Mouse (Mus musculus) hindbrain, embryonic 14.5 days (tissue): ENCODE measurements around the gene Tspan33. TPM values are rescaled to one million over a fixed set of nuclear protein-coding genes. Genes with fewer than 3 reads are reported as not detected.

Experiments used
- ATAC-seq: fragments of 200-750 bp; cut with Nextera tagmentation; 2 replicates; pipeline ENCODE4 v1.8.0; 2017; ENCODE audit warnings: moderate number of reproducible peaks, mild to moderate bottlenecking, moderate TSS enrichment, moderate library complexity; ENCODE audit not compliant: low FRiP score
- DNase-seq: peaks from one replicate; pipeline ENCODE4 v3.0.0-alpha.2; 2015; ENCODE audit warnings: low spot score
- H3K27ac ChIP-seq: fragments of 300-500 bp; sonication (generic); 2 replicates; pipeline ENCODE4 v1.5.1; 2014; ENCODE audit warnings: mild to moderate bottlenecking, moderate library complexity
- H3K27me3 ChIP-seq: fragments of 300-500 bp; sonication (generic); 2 replicates; pipeline ENCODE4 v1.6.1; 2014; ENCODE audit warnings: mild to moderate bottlenecking, low read length, mixed read lengths; ENCODE audit not compliant: control insufficient read depth, insufficient read depth
- H3K36me3 ChIP-seq: fragments of 300-500 bp; sonication (generic); replicated peaks from 2 replicates; pipeline ENCODE4 v1.6.1; 2014; ENCODE audit not compliant: control insufficient read depth, insufficient read depth
- H3K4me1 ChIP-seq: fragments of 300-500 bp; sonication (generic); replicated peaks from 2 replicates; pipeline ENCODE4 v1.6.1; 2014; ENCODE audit warnings: antibody characterized with exemption, low read length, mixed read lengths; ENCODE audit not compliant: control insufficient read depth, insufficient read depth
- H3K4me2 ChIP-seq: fragments of 300-500 bp; sonication (generic); replicated peaks from 2 replicates; pipeline ENCODE4 v1.6.1; 2014; ENCODE audit warnings: mild to moderate bottlenecking, moderate library complexity
- H3K4me3 ChIP-seq: fragments of 300-500 bp; sonication (generic); replicated peaks from 2 replicates; pipeline ENCODE4 v1.5.1; 2014; ENCODE audit warnings: mild to moderate bottlenecking, low read length
- H3K9ac ChIP-seq: fragments of 300-500 bp; sonication (generic); 2 replicates; pipeline ENCODE4 v1.6.1; 2014
- H3K9me3 ChIP-seq: fragments of 300-500 bp; sonication (generic); 2 replicates; pipeline ENCODE4 v1.6.1; 2016; ENCODE audit warnings: low read length; ENCODE audit not compliant: control insufficient read depth
- WGBS: fragments of 180-500 bp; shearing (Covaris S2); extraction: QIAGEN DNeasy Blood & Tissue Kit; methylation state at CpG from one replicate; pipeline ENCODE4 v1.1.7; 2014; 5-methylcytosine and 5-hydroxymethylcytosine counted together
- polyA plus RNA-seq: library from polyadenylated mRNA; unstranded; fragments of >200 nt; fragmentation: Nextera tagmentation; extraction: Ambion mirVana; gene quantifications from 2 replicates; pipeline ENCODE4 v1.2.1, GENCODE M21; 2014

Tspan33 gene
- polyA plus RNA-seq, 1 experiment from 2014 or later: 8.6 TPM

- H3K9ac ChIP-seq: no peak overlapping the region
- ATAC-seq (no peak), DNase-seq (no peak)
- H3K27me3 ChIP-seq: peaks cover 9% of the 10 kb centered on the region; the same call in 1 of the 2 replicates
- H3K4me1 ChIP-seq: peaks cover 6% of the 10 kb centered on the region
- H3K27ac ChIP-seq: no peak overlapping the region
- WGBS: 76% methylated on average over 7 of the region's 7 CpGs
- H3K9me3 ChIP-seq: no peaks in the 10 kb centered on the region
- H3K36me3 ChIP-seq: no peaks in the 10 kb centered on the region
- no peak overlapping the region for H3K4me3 ChIP-seq
- H3K4me2 ChIP-seq: 0 out of 2 replicates have a peak overlapping the region, but pooled peaks have one; percentile 100
Observed at GRCm38 (mm10) chr6:29695975-29696374, 2.0 kb downstream of the Tspan33 start.

DNA sequence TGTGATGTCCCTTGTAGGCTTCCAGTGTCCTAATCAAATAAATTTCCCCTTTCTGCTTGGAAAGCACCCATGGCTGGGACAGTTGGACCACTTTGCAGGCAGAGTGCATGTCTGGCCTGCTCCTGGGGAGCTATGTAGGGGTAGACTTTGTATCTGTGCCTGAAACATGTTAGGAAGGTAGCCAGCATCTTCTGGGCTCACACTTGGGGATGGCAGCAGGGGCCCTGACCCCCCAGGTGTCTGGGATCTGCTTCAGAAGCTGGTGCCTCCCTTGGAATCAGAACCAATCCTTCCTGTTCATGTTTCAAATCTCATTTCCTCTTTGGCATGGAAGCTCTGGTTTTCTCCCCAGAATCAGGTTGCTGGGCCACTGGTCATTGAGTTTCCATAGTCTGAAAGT is 3.1 kb downstream of the Tspan33 start:
- Histone ChIP-seq H3K4me1 (peaks cover 6% of the 10 kb centered on the region), H3K9me3 (no peaks in the 10 kb centered on the region), H3K36me3 (no peaks in the 10 kb centered on the region), H3K9ac (no peak overlapping the region), H3K27me3 (peaks cover 9% of the 10 kb centered on the region; the same call in 1 of the 2 replicates), H3K4me2 (no peak overlapping the region), H3K27ac (no peak overlapping the region), H3K4me3 (no peak overlapping the region)
- DNase-seq: no peak
- no peak for ATAC-seq

- Histone ChIP-seq H3K27me3 (peaks cover 8% of the 10 kb centered on the region; the same call in 1 of the 2 replicates), H3K36me3 (no peaks in the 10 kb centered on the region), H3K9ac (no peak overlapping the region), H3K4me1 (peaks cover 6% of the 10 kb centered on the region), H3K9me3 (no peaks in the 10 kb centered on the region), H3K4me3 (no peak overlapping the region), H3K27ac (no peak overlapping the region), H3K4me2 (no peak overlapping the region)
- no peak for DNase-seq
- 38% methylated on average over 3 of the region's 3 CpGs for WGBS
- no peak for ATAC-seq
Observed at GRCm38 (mm10) chr6:29697548-29697947, 3.5 kb downstream of the Tspan33 start.

DNA sequence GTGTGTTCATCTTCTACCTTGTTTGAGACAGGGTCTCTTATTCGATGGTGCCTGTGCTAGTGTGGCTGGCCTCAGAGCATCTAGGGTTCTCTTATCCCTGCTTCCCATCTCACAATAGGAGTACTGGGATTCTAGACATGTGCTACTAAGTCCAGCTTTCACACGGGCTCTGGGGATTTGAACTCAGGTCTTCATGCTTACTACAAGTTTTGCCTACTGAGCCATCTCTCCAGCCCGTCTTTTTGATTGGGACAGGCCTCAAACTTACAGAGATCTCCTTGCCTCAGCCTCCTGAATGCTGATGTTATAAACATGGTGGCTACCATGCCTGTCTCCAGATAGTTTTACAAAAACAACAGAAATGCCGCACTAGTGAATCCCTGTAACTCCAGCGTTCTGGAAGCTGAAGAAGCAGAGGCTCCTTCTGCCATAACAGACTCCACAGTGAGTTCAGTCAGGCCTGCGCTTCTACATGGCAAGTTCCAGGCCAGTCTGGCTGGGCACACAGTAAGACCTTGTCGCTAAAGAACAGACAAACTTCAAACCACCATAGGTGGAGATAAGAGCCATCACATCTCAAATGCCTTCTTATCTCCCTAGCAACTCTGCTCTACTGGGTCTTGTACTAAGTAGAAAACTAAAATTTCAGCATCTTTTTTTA is 5.2 kb downstream of the Tspan33 start:
- no peak for DNase-seq
- H3K36me3 ChIP-seq: no peaks in the 10 kb centered on the region
- 94% methylated on average over 7 of the region's 7 CpGs for WGBS
- peaks cover 6% of the 10 kb centered on the region for H3K4me1 ChIP-seq
- H3K4me2 ChIP-seq: no peak overlapping the region
- no peak overlapping the region for H3K4me3 ChIP-seq
- H3K27ac ChIP-seq: no peak overlapping the region
- no peak for ATAC-seq
- no peaks in the 10 kb centered on the region; the same call in 1 of the 2 replicates for H3K27me3 ChIP-seq
- no peaks in the 10 kb centered on the region for H3K9me3 ChIP-seq
- no peak overlapping the region for H3K9ac ChIP-seq

DNA sequence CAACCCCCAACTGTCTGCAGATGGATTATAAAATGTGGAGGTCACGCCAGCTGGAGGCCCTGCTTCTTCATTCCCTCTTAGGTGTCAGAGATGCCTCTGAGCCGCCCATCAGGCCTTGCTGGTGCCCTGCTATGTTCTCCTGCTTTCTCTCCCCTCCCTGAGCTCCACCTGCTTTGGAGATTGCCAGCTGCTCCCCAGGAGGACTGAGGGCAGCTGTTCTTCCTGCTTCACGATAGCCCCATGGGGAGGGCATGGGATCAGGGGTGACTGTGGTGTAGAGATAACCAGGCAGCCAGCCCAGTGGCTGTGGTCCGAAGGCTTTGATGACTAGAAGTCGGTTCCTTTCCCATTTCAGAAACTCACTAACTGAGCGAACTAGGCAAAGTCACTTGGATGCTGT is 7.0 kb downstream of the Tspan33 start:
- H3K4me1 ChIP-seq: no peaks in the 10 kb centered on the region
- 76% methylated on average over 6 of the region's 6 CpGs for WGBS
- ATAC-seq (no peak), DNase-seq (no peak)
- no peaks in the 10 kb centered on the region for H3K27me3 ChIP-seq
- H3K9ac ChIP-seq: no peak overlapping the region
- no peak overlapping the region for H3K4me3 ChIP-seq
- no peak overlapping the region for H3K27ac ChIP-seq
- no peaks in the 10 kb centered on the region for H3K9me3 ChIP-seq
- H3K4me2 ChIP-seq: no peak overlapping the region
- H3K36me3 ChIP-seq: no peaks in the 10 kb centered on the region

DNA sequence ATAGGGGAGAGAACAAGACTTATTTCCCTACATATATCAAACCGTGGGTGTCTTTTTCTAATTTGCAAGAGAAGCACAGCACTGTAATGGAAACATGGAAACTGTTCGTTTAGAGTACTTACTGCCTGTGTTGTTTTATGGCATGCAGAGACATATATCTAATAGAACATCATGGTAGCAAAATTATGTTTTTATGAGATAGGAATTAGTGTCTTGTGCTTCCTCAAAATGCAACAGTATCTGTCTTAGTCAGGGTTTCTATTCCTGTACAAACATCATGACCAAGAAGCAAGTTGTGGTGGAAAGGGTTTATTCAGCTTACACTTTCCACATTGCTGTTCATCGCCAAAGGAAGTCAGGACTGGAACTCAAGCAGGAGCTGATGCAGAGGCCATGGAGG is 8.1 kb downstream of the Tspan33 start:
- WGBS: 83% methylated on average over 3 of the region's 3 CpGs
- H3K9me3 ChIP-seq: no peaks in the 10 kb centered on the region
- H3K4me3 ChIP-seq: no peak overlapping the region
- H3K4me1 ChIP-seq: no peaks in the 10 kb centered on the region
- no peak for DNase-seq
- no peak overlapping the region for H3K9ac ChIP-seq
- ATAC-seq: no peak
- no peak overlapping the region for H3K4me2 ChIP-seq
- no peaks in the 10 kb centered on the region for H3K36me3 ChIP-seq
- H3K27ac ChIP-seq: no peak overlapping the region
- no peaks in the 10 kb centered on the region for H3K27me3 ChIP-seq

GRCm38 (mm10) chr6:29704143-29704542 is 10.1 kb downstream of the Tspan33 start:
- 92% methylated on average over 5 of the region's 5 CpGs for WGBS
- DNase-seq: no peak
- Histone ChIP-seq H3K4me3 (no peak overlapping the region), H3K27ac (no peak overlapping the region), H3K9ac (no peak overlapping the region), H3K27me3 (no peaks in the 10 kb centered on the region), H3K4me1 (no peaks in the 10 kb centered on the region), H3K9me3 (no peaks in the 10 kb centered on the region), H3K36me3 (no peaks in the 10 kb centered on the region), H3K4me2 (no peak overlapping the region)
- ATAC-seq: no peak

DNA sequence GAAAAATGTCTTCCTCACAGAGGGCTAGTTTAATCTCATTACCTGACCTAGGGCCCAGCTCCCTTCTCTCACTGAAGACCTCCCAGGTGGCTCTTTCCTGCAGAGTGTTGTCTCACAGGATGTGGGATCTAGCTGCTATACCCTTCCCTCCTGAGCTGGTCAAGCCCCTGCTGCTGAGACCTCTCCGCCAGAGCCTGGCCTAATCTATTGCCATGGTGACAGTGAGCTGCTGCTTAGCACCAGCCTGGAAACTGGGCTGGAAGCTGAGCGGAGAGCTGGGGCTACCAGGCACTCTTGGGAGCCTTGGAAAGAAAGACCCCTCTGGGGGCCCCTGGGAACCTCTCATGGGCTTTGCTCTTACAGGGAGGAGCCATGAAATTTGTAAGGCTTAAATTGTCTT is 13.9 kb downstream of the Tspan33 start:
- no peak overlapping the region for H3K9ac ChIP-seq
- no peak overlapping the region for H3K4me2 ChIP-seq
- peak overlapping the region; percentile 51; the same call in 1 of the 2 replicates for H3K27ac ChIP-seq
- peaks cover 4% of the 10 kb centered on the region for H3K4me1 ChIP-seq
- no peaks in the 10 kb centered on the region for H3K9me3 ChIP-seq
- ATAC-seq (peak; percentile 80; the same call in 1 of the 2 replicates), DNase-seq (peak; percentile 72)
- H3K36me3 ChIP-seq: no peaks in the 10 kb centered on the region
- H3K4me3 ChIP-seq: no peak overlapping the region
- no peaks in the 10 kb centered on the region for H3K27me3 ChIP-seq
- WGBS: 5% methylated on average over 2 of the region's 2 CpGs

GRCm38 (mm10) chr6:29711318-29711717 is 17.3 kb downstream of the Tspan33 start:
- Histone ChIP-seq H3K9me3 (no peaks in the 10 kb centered on the region), H3K9ac (no peak overlapping the region), H3K27me3 (no peaks in the 10 kb centered on the region), H3K4me1 (peaks cover 4% of the 10 kb centered on the region), H3K36me3 (no peaks in the 10 kb centered on the region), H3K27ac (no peak overlapping the region), H3K4me2 (no peak overlapping the region), H3K4me3 (no peak overlapping the region)
- no peak for ATAC-seq
- 69% methylated on average over 3 of the region's 3 CpGs for WGBS
- no peak for DNase-seq
